8 mouse cellular contexts compared by ENCODE assay signal in the genomic region with DNA sequence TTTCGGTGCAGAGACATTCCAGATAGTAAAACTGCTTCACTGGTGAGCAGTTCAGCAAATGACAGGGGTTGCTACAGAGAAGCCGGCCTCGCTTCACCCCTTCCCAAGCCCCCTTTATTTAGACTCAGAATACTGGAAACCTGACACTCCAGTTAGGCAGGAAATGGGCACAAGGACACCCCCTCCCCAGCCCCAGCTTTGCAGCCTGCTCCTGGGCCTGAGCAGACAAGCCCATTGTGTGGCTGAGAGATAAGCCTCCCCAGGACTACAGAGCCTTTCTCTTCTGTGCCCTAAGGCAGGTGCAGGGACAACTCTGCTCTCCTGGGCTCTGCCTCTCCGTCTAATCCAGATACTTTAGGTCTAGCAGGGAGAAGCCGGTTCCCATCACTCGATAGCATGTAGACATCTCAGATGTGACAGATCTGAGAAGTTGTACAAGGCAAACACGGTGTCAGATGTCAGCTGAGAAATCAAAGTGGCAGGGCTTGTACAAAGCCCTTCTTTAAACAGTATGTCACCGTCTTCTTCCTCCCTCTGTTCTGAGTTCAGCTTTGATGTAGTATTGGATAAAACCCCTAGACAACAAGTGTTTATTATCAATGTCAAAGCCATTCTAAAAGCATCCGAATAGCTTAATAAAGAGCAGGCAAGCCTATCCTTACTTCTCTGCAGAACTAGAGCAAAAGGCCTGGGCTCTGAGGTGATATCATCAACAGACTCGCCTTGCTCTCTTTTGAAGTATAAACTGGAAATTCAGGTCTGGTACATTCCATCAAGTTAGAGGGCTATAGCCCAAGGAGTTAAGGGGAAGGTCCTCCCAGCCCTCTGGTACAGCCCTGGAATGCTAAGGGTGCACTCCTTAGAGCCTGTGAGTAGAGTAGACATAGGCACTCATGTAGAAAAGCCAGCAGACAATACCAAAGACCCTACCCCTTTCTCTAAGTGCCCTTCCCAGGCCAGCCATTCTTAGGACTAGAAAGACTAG. TPM values are rescaled to one million over a fixed set of nuclear protein-coding genes. Genes with fewer than 3 reads are reported as not detected.
A peak's percentile ranks its signal among the peaks of the same experiment; 100 is the strongest.
DNase-seq lines count a peak whose midpoint lies in the region; ATAC-seq and TF ChIP-seq lines count a peak whose summit lies in the region.

No protein-coding gene starts in this region.

- TF ChIP-seq POLR2A in cerebellum, adult 2 months (IDR thresholded peaks at IDR 0.05; ENCODE audit: borderline replicate concordance, insufficient read depth, low read length) = no peak

- H3K4me2 ChIP-seq in kidney, postnatal 0 days (ENCODE audit: low read length) = peak overlapping the region; percentile 7; the same call in 1 of the 2 replicates
- H3K4me2 ChIP-seq in forebrain, embryonic 12.5 days = peak overlapping the region; percentile 10; the same call in 1 of the 2 replicates
- H3K4me2 ChIP-seq in lung, embryonic 15.5 days = peak overlapping the region; percentile 21
- peak overlapping the region; percentile 11; the same call in 1 of the 2 replicates for H3K4me2 ChIP-seq in stomach, embryonic 16.5 days (ENCODE audit: low read depth, low read length)

- peak; percentile 74 for DNase-seq in kidney, postnatal 0 days (ENCODE audit: low spot score)
- DNase-seq in kidney, postnatal 25 days = no peak
- no peak for DNase-seq in frontal cortex, adult 2 months (ENCODE audit: extremely low spot score in 1 of 2, low spot score in 1 of 2)
- no peak for DNase-seq in cerebellum, adult 2 months
- DNase-seq in frontal cortex, postnatal 25 days (ENCODE audit: low spot score in 2 of 2) = no peak

- 14% methylated on average over 10 of the region's 10 CpGs for WGBS in kidney, postnatal 0 days
- 6% methylated on average over 10 of the region's 10 CpGs for WGBS in forebrain, embryonic 12.5 days
- 5% methylated on average over 10 of the region's 10 CpGs for WGBS in lung, embryonic 15.5 days
- 9% methylated on average over 10 of the region's 10 CpGs for WGBS in stomach, embryonic 16.5 days
- WGBS in cerebellum, adult 2 months = 38% methylated on average over 10 of the region's 10 CpGs

- peak; percentile 50 for ATAC-seq in kidney, postnatal 0 days (replicated peaks; ENCODE audit: low FRiP score, low read depth)
- ATAC-seq in forebrain, embryonic 12.5 days (ENCODE audit: low FRiP score) = peak; percentile 46; the same call in 1 of the 2 replicates
- ATAC-seq in lung, embryonic 15.5 days (ENCODE audit: borderline replicate concordance, extremely low read depth, low FRiP score, low TSS enrichment) = peak; percentile 86
- peak; percentile 70; the same call in 1 of the 2 replicates for ATAC-seq in stomach, embryonic 16.5 days (ENCODE audit: insufficient read depth, low FRiP score)

- peaks cover 4% of the 10 kb centered on the region; the same call in 1 of the 2 replicates for H3K36me3 ChIP-seq in kidney, postnatal 0 days (ENCODE audit: insufficient read depth, low read length)
- H3K36me3 ChIP-seq in forebrain, embryonic 12.5 days (replicated peaks) = peaks cover 12% of the 10 kb centered on the region
- peaks cover 14% of the 10 kb centered on the region for H3K36me3 ChIP-seq in lung, embryonic 15.5 days
- peaks cover 9% of the 10 kb centered on the region; the same call in 1 of the 2 replicates for H3K36me3 ChIP-seq in stomach, embryonic 16.5 days (ENCODE audit: control insufficient read depth, insufficient read depth, low read length)

- H3K4me1 ChIP-seq in kidney, postnatal 0 days (replicated peaks; ENCODE audit: insufficient read depth, low read length) = peaks cover 26% of the 10 kb centered on the region
- peaks cover 42% of the 10 kb centered on the region for H3K4me1 ChIP-seq in forebrain, embryonic 12.5 days
- peaks cover 48% of the 10 kb centered on the region for H3K4me1 ChIP-seq in lung, embryonic 15.5 days
- peaks cover 46% of the 10 kb centered on the region for H3K4me1 ChIP-seq in stomach, embryonic 16.5 days (ENCODE audit: control insufficient read depth, insufficient read depth, low read length)
- H3K4me1 ChIP-seq in cerebellum, adult 2 months (ENCODE audit: control insufficient read depth, insufficient read depth, low read length) = no peaks in the 10 kb centered on the region

- H3K4me3 ChIP-seq in kidney, postnatal 0 days (replicated peaks; ENCODE audit: low read depth, low read length) = no peak overlapping the region
- no peak overlapping the region for H3K4me3 ChIP-seq in forebrain, embryonic 12.5 days (replicated peaks)
- H3K4me3 ChIP-seq in lung, embryonic 15.5 days = no peak overlapping the region
- no peak overlapping the region for H3K4me3 ChIP-seq in stomach, embryonic 16.5 days (replicated peaks; ENCODE audit: low read length)
- H3K4me3 ChIP-seq in cerebellum, adult 2 months (replicated peaks; ENCODE audit: insufficient read depth, low read depth, low read length) = no peak overlapping the region

- no peaks in the 10 kb centered on the region for H3K9me3 ChIP-seq in kidney, postnatal 0 days (replicated peaks; ENCODE audit: low read length)
- H3K9me3 ChIP-seq in forebrain, embryonic 12.5 days = no peaks in the 10 kb centered on the region
- H3K9me3 ChIP-seq in lung, embryonic 15.5 days = no peaks in the 10 kb centered on the region
- H3K9me3 ChIP-seq in stomach, embryonic 16.5 days (replicated peaks; ENCODE audit: control insufficient read depth, low read length) = no peaks in the 10 kb centered on the region

- peak overlapping the region; percentile 88 for H3K27ac ChIP-seq in kidney, postnatal 0 days
- H3K27ac ChIP-seq in forebrain, embryonic 12.5 days = peak overlapping the region; percentile 69
- peak overlapping the region; percentile 90 for H3K27ac ChIP-seq in lung, embryonic 15.5 days
- H3K27ac ChIP-seq in stomach, embryonic 16.5 days (ENCODE audit: low read length) = peak overlapping the region; percentile 80
- no peak overlapping the region for H3K27ac ChIP-seq in cerebellum, adult 2 months (ENCODE audit: insufficient read depth, low read length)

- no peaks in the 10 kb centered on the region for H3K27me3 ChIP-seq in kidney, postnatal 0 days (ENCODE audit: insufficient read depth, low read length)
- no peaks in the 10 kb centered on the region for H3K27me3 ChIP-seq in forebrain, embryonic 12.5 days
- no peaks in the 10 kb centered on the region for H3K27me3 ChIP-seq in lung, embryonic 15.5 days
- no peaks in the 10 kb centered on the region for H3K27me3 ChIP-seq in stomach, embryonic 16.5 days (ENCODE audit: control insufficient read depth, insufficient read depth, low read length)
- no peaks in the 10 kb centered on the region for H3K27me3 ChIP-seq in cerebellum, adult 2 months (ENCODE audit: control insufficient read depth, insufficient read depth, low read length)

- peak overlapping the region; percentile 20; the same call in 1 of the 2 replicates for H3K9ac ChIP-seq in kidney, postnatal 0 days (ENCODE audit: low read depth, low read length)
- H3K9ac ChIP-seq in forebrain, embryonic 12.5 days = peak overlapping the region; percentile 22; the same call in 1 of the 2 replicates
- H3K9ac ChIP-seq in lung, embryonic 15.5 days = no peak overlapping the region
- H3K9ac ChIP-seq in stomach, embryonic 16.5 days (ENCODE audit: low read length) = 0 out of 2 replicates have a peak overlapping the region, but pooled peaks have one; percentile 4

- no peak for TF ChIP-seq CTCF in kidney, postnatal 0 days (IDR thresholded peaks at IDR 0.05; ENCODE audit: low read depth)
- no peak for TF ChIP-seq CTCF in cerebellum, adult 2 months (IDR thresholded peaks at IDR 0.05; ENCODE audit: borderline replicate concordance, insufficient read depth, low read depth, low read length)

RNA-seq across cellular contexts. Expression of a gene that starts 21.4 kb away (rescaled TPM):
- 18.3 and 20.0 TPM in 2 replicates for polyA plus RNA-seq in kidney, postnatal 0 days (2015; fragmentation: Nextera tagmentation; extraction: Ambion mirVana)
- 11.9 and 12.0 TPM in 2 replicates for polyA plus RNA-seq in forebrain, embryonic 12.5 days (2016; fragmentation: Nextera tagmentation; extraction: Ambion mirVana)
- 18.1 and 18.4 TPM in 2 replicates for polyA plus RNA-seq in lung, embryonic 15.5 days (2015; fragmentation: Nextera tagmentation; extraction: Ambion mirVana)
- 24.0 and 26.2 TPM in 2 replicates for polyA plus RNA-seq in stomach, embryonic 16.5 days (2015; fragmentation: Nextera tagmentation; extraction: Ambion mirVana)
- polyA plus RNA-seq in frontal cortex, adult 2 months (2012; rRNA removed) = 11.6 and 12.7 TPM in 2 replicates
- polyA plus RNA-seq in cerebellum, adult 2 months (2012; rRNA removed) = 8.6 and 9.9 TPM in 2 replicates
